Mouse (Mus musculus) olfactory bulb, adult 2 months (tissue): ENCODE measurements around the gene Pcbd1.

ENCODE experiments used
- CTCF ChIP-seq: fragments of 200-500 bp; IDR thresholded peaks from 2 replicates; pipeline ENCODE4 v1.5.1; 2012; ENCODE audit warnings: low read depth, mild to moderate bottlenecking, low read length, moderate library complexity; ENCODE audit not compliant: insufficient read depth
- POLR2A ChIP-seq: fragments of 200-500 bp; IDR thresholded peaks from 2 replicates; pipeline ENCODE4 v1.6.1; 2012; ENCODE audit warnings: mild to moderate bottlenecking, low read depth, low read length, moderate library complexity; ENCODE audit not compliant: insufficient read depth

- TF ChIP-seq CTCF (no peak), POLR2A (no peak)
Measured at GRCm38 (mm10) chr10:61086502-61086901, 2.6 kb upstream of the Pcbd1 start.
